21 mouse cellular contexts compared by ENCODE assay signal in the genomic region with DNA sequence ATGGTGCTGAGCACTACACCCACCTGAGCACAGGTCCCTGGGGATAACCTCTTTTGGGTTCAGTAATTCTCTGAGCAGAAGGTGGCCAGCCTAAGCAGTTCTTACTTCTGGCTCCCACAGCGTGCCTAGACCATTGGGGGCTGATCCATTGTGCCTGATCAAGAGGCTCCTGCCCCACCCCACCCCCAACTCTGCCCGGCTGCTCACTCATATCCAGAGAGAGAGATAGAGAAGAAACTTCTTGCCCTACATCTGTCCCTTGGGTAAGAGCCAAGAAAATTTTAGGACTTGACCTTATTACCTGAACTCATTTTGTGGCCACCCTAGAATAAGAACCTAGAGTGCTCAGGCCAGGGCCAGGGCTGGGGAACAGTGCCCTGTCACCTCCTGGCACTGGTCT. TPM values are rescaled to one million over a fixed set of nuclear protein-coding genes. Genes with fewer than 3 reads are reported as not detected.
"Had no signal": no experiment of that assay in that cellular context is flagged by ENCODE, and none has a peak within 500 bp of the region (broad histone marks: within the 10 kb centered on the region; RNA-seq: fewer than 3 reads in every experiment).

No protein-coding gene starts in this region.

- H3K27me3 ChIP-seq: liver, embryonic 13.5 days; lung, embryonic 15.5 days; midbrain, embryonic 12.5 days; midbrain, embryonic 15.5 days; neural tube, embryonic 12.5 days had no signal

- H3K4me1 ChIP-seq: liver, embryonic 13.5 days; liver, embryonic 15.5 days; lung, embryonic 15.5 days; megakaryocyte, embryonic 14.5 days; midbrain, embryonic 12.5 days; midbrain, embryonic 15.5 days; neural tube, embryonic 12.5 days had no signal

- H3K36me3 ChIP-seq: liver, embryonic 13.5 days; liver, embryonic 15.5 days; lung, embryonic 15.5 days; midbrain, embryonic 12.5 days; midbrain, embryonic 15.5 days; neural tube, embryonic 12.5 days had no signal

- H3K9me3 ChIP-seq: liver, embryonic 13.5 days; liver, embryonic 15.5 days; lung, embryonic 15.5 days; megakaryocyte, embryonic 14.5 days; midbrain, embryonic 12.5 days; midbrain, embryonic 15.5 days; neural tube, embryonic 12.5 days had no signal

- H3K9ac ChIP-seq: liver, embryonic 13.5 days; liver, embryonic 15.5 days; liver, postnatal 0 days; lung, embryonic 15.5 days; midbrain, embryonic 12.5 days; midbrain, embryonic 15.5 days; neural tube, embryonic 12.5 days had no signal

- H3K4me3 ChIP-seq: liver, embryonic 13.5 days; liver, embryonic 15.5 days; lung, embryonic 15.5 days; megakaryocyte, embryonic 14.5 days; midbrain, embryonic 12.5 days; midbrain, embryonic 15.5 days; neural tube, embryonic 12.5 days had no signal

- H3K4me2 ChIP-seq: liver, embryonic 13.5 days; liver, embryonic 15.5 days; lung, embryonic 15.5 days; midbrain, embryonic 12.5 days; midbrain, embryonic 15.5 days; neural tube, embryonic 12.5 days had no signal

- H3K27ac ChIP-seq: liver, embryonic 13.5 days; liver, embryonic 15.5 days; lung, embryonic 15.5 days; macrophage; midbrain, embryonic 12.5 days; midbrain, embryonic 15.5 days; neural tube, embryonic 12.5 days had no signal

- ATAC-seq: liver, postnatal 0 days; midbrain, embryonic 15.5 days had no signal

- DNase-seq: liver, embryonic 13.5 days; liver, postnatal 0 days; lung, adult 2 months; lung, postnatal 14 days; lung, postnatal 36 days; right cerebral cortex, postnatal 14 days; thymus, adult 18-20 months; thymus, postnatal 14 days; thymus, postnatal 36 days had no signal

RNA-seq across cellular contexts. Expression of gene Aqp12, which starts 13.3 kb away (rescaled TPM):
- polyA plus RNA-seq: liver, embryonic 13.5 days; liver, embryonic 15.5 days; liver, postnatal 0 days; lung, adult 2 months; lung, embryonic 15.5 days; lung, postnatal 0 days; macrophage; midbrain, embryonic 12.5 days; midbrain, embryonic 15.5 days; midbrain, postnatal 0 days; neural tube, embryonic 12.5 days; neural tube, embryonic 14.5 days; stomach, embryonic 14.5 days; thymus, postnatal 0 days had no signal
